Mouse (Mus musculus) intestine, postnatal 0 days (tissue): ENCODE measurements around the gene Krtap4-2. TPM values are rescaled to one million over a fixed set of nuclear protein-coding genes. Genes with fewer than 3 reads are reported as not detected.

Experiments used
- ATAC-seq: fragments of 200-750 bp; cut with Nextera tagmentation; 2 replicates; pipeline ENCODE4 v1.8.0; 2017; ENCODE audit warnings: mild to moderate bottlenecking, moderate TSS enrichment, moderate library complexity
- H3K27ac ChIP-seq: fragments of 300-500 bp; sonication (generic); 2 replicates; pipeline ENCODE4 v1.5.1; 2014; ENCODE audit warnings: mild to moderate bottlenecking, low read depth, low read length, moderate library complexity
- H3K27me3 ChIP-seq: fragments of 300-500 bp; sonication (generic); replicated peaks from 2 replicates; pipeline ENCODE4 v1.6.1; 2014; ENCODE audit warnings: low read length, mixed read lengths; ENCODE audit not compliant: control insufficient read depth, insufficient read depth
- H3K36me3 ChIP-seq: fragments of 300-500 bp; sonication (generic); 2 replicates; pipeline ENCODE4 v1.6.1; 2014; ENCODE audit warnings: mild to moderate bottlenecking, moderate library complexity; ENCODE audit not compliant: control insufficient read depth, insufficient read depth
- H3K4me1 ChIP-seq: fragments of 300-500 bp; sonication (generic); replicated peaks from 2 replicates; pipeline ENCODE4 v1.6.1; 2014; ENCODE audit warnings: antibody characterized with exemption, low read length, mixed read lengths; ENCODE audit not compliant: control insufficient read depth, insufficient read depth
- H3K4me2 ChIP-seq: fragments of 300-500 bp; sonication (generic); replicated peaks from 2 replicates; pipeline ENCODE4 v1.6.1; 2014; ENCODE audit warnings: low read depth, mild to moderate bottlenecking, moderate library complexity
- H3K4me3 ChIP-seq: fragments of 300-500 bp; sonication (generic); 2 replicates; pipeline ENCODE4 v1.5.1; 2014; ENCODE audit warnings: low read depth, low read length
- H3K9ac ChIP-seq: fragments of 300-500 bp; sonication (generic); 2 replicates; pipeline ENCODE4 v1.6.1; 2014; ENCODE audit warnings: mild to moderate bottlenecking, low read depth, low read length
- H3K9me3 ChIP-seq: fragments of 300-500 bp; sonication (generic); 2 replicates; pipeline ENCODE4 v1.6.1; 2016; ENCODE audit warnings: mixed run types; ENCODE audit not compliant: control insufficient read depth
- CTCF ChIP-seq: sonication (generic); IDR thresholded peaks from 2 replicates; pipeline ENCODE4 v1.5.1; 2016; ENCODE audit warnings: low read depth, mild to moderate bottlenecking, control low read depth, antibody characterized with exemption, moderate library complexity
- WGBS: fragments of 180-500 bp; shearing (Covaris S2); extraction: QIAGEN DNeasy Blood & Tissue Kit; methylation state at CpG from one replicate; pipeline ENCODE4 v1.1.7; 2014; 5-methylcytosine and 5-hydroxymethylcytosine counted together
- polyA plus RNA-seq: library from polyadenylated mRNA; unstranded; fragments of >200 nt; fragmentation: Nextera tagmentation; extraction: Ambion mirVana; gene quantifications from 2 replicates; pipeline ENCODE4 v1.2.1, GENCODE M21; 2015

Krtap4-2 gene
- polyA plus RNA-seq, 1 experiment from 2014 or later, result not detected

DNA sequence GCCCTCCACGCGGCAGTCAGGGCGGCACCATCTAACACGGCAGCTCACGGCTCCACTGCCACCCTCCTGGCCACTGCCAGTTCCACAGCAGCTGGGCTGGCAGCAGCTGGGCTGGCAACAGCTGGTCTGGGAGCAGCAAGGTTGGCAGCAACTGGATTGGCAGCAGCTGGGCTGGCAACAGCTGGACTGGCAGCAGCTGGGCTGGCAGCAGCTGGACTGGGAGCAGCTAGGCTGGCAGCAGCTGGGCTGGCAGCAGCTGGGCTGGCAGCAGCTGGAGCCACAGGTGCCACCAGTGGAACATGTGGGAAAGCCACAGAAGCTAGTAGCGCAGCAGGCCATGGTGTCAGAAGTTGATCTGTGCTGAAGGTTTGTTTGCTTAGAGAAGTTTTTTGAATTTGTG is 43.9 kb downstream of the Krtap4-2 start, which contains the start of gene Krtap1-3:
Krtap1-3 (minus strand) TSS at position 359 of the 400 bp plus-strand sequence.
- no peaks in the 10 kb centered on the region for H3K27me3 ChIP-seq
- no peak within 1 kb of the TSS for H3K4me3 ChIP-seq
- no peak for TF ChIP-seq CTCF
- H3K9ac ChIP-seq, result no peak within 1 kb of the TSS
- ATAC-seq, result no peak
- no peaks in the 10 kb centered on the region for H3K36me3 ChIP-seq
- H3K27ac ChIP-seq, result no peak within 1 kb of the TSS
- H3K4me2 ChIP-seq, result no peak within 1 kb of the TSS
- 79% methylated on average over 3 of the region's 6 CpGs for WGBS
- H3K9me3 ChIP-seq, result no peaks in the 10 kb centered on the region
- H3K4me1 ChIP-seq, result no peaks in the 10 kb centered on the region

DNA sequence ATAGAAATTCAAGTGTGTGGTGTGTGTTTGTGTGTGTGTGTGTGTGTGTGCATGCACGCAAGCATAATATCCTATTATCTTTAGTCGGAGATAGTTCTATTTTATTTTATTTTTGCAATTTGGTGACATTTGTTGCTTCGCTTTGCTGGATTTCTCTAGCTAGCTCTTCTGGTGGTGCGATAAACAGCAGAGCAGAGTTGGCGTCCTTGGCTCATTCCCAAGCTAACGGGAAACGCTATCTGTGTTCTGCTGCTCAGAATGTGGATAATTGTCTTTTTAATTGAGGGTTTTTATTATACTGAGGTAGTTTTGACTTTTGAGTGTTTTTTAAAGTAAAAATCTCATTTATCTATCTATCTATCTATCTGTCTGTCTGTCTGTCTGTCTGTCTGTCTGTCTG is 49.8 kb downstream of the Krtap4-2 start:
- H3K4me1 ChIP-seq, result no peaks in the 10 kb centered on the region
- no peaks in the 10 kb centered on the region for H3K27me3 ChIP-seq
- 77% methylated on average over 7 of the region's 7 CpGs for WGBS

More for the DNA sequence above, 49.8 kb downstream of the Krtap4-2 start:
- no peak for ATAC-seq
- no peak for TF ChIP-seq CTCF
- Histone ChIP-seq H3K4me2 (no peak overlapping the region), H3K9ac (no peak overlapping the region), H3K9me3 (no peaks in the 10 kb centered on the region), H3K27ac (no peak overlapping the region), H3K36me3 (no peaks in the 10 kb centered on the region), H3K4me3 (no peak overlapping the region)

Other genes starting within 250 kb of the Krtap4-2 start
- 13.6 and 14.5 TPM in 2 replicates for gene Krt10, start 245.7 kb downstream of the Krtap4-2 start, polyA plus RNA-seq
- 0.07 and 0.10 TPM in 2 replicates for gene Krt12, start 212.8 kb downstream of the Krtap4-2 start, polyA plus RNA-seq
- gene Krt20, start 196.9 kb downstream of the Krtap4-2 start, polyA plus RNA-seq, result 166 and 189 TPM in 2 replicates
- gene Krt23, start 141.9 kb downstream of the Krtap4-2 start, polyA plus RNA-seq, result 8.0 and 9.9 TPM in 2 replicates
- gene Krt39, start 113.7 kb downstream of the Krtap4-2 start, polyA plus RNA-seq, result not detected in 2 replicates
- not detected in 2 replicates for gene Krt40, start 91.9 kb downstream of the Krtap4-2 start, polyA plus RNA-seq
- not detected in 2 replicates for gene Krtap3-3, start 84.2 kb downstream of the Krtap4-2 start, polyA plus RNA-seq
- not detected in 2 replicates for gene Krtap3-2, start 78.2 kb downstream of the Krtap4-2 start, polyA plus RNA-seq
- not detected in 2 replicates for gene Gm11939, start 75.6 kb downstream of the Krtap4-2 start, polyA plus RNA-seq
- 3.4 and 4.2 TPM in 2 replicates for gene Krtap3-1, start 68.5 kb downstream of the Krtap4-2 start, polyA plus RNA-seq
- not detected in 2 replicates for gene Krtap1-5, start 54.1 kb downstream of the Krtap4-2 start, polyA plus RNA-seq
- not detected in 2 replicates for gene Krtap1-4, start 51.4 kb downstream of the Krtap4-2 start, polyA plus RNA-seq
- not detected in 2 replicates for gene Krtap1-3, start 43.7 kb downstream of the Krtap4-2 start, polyA plus RNA-seq
- not detected in 2 replicates for gene Krtap9-3, start 37.0 kb downstream of the Krtap4-2 start, polyA plus RNA-seq
- not detected in 2 replicates for gene Gm11938, start 31.8 kb downstream of the Krtap4-2 start, polyA plus RNA-seq
- gene Gm11937, start 24.9 kb downstream of the Krtap4-2 start, polyA plus RNA-seq, result not detected in 2 replicates
- gene Krtap2-4, start 20.2 kb downstream of the Krtap4-2 start, polyA plus RNA-seq, result not detected in 2 replicates
- gene Gm11562, start 14.6 kb downstream of the Krtap4-2 start, polyA plus RNA-seq, result not detected in 2 replicates
- not detected in 2 replicates for gene Krtap4-1, start 6.8 kb downstream of the Krtap4-2 start, polyA plus RNA-seq
- gene Krtap4-7, start 9.0 kb upstream of the Krtap4-2 start, polyA plus RNA-seq, result not detected in 2 replicates
- gene Gm11555, start 15.2 kb upstream of the Krtap4-2 start, polyA plus RNA-seq, result not detected in 2 replicates
- gene Gm11563, start 23.9 kb upstream of the Krtap4-2 start, polyA plus RNA-seq, result not detected in 2 replicates
- not detected in 2 replicates for gene Krtap4-6, start 30.9 kb upstream of the Krtap4-2 start, polyA plus RNA-seq
- not detected in 2 replicates for gene Gm14190, start 55.7 kb upstream of the Krtap4-2 start, polyA plus RNA-seq
- not detected in 2 replicates for gene Gm14180, start 99.2 kb upstream of the Krtap4-2 start, polyA plus RNA-seq
- gene Gm11595, start 137.8 kb upstream of the Krtap4-2 start, polyA plus RNA-seq, result not detected in 2 replicates
- gene Krtap4-8, start 145.6 kb upstream of the Krtap4-2 start, polyA plus RNA-seq, result not detected in 2 replicates
- not detected in 2 replicates for gene Krtap4-9, start 150.1 kb upstream of the Krtap4-2 start, polyA plus RNA-seq
- not detected in 2 replicates for gene Gm11596, start 158.4 kb upstream of the Krtap4-2 start, polyA plus RNA-seq
- gene Gm11569, start 163.8 kb upstream of the Krtap4-2 start, polyA plus RNA-seq, result not detected in 2 replicates
- not detected in 2 replicates for gene Gm11554, start 169.4 kb upstream of the Krtap4-2 start, polyA plus RNA-seq
- not detected in 2 replicates for gene Krtap4-13, start 174.8 kb upstream of the Krtap4-2 start, polyA plus RNA-seq
- not detected in 2 replicates for gene Gm11564, start 180.6 kb upstream of the Krtap4-2 start, polyA plus RNA-seq
- gene 2300003K06Rik, start 203.0 kb upstream of the Krtap4-2 start, polyA plus RNA-seq, result not detected in 2 replicates
- gene Krtap4-16, start 216.5 kb upstream of the Krtap4-2 start, polyA plus RNA-seq, result 0.16 TPM in 1 of 2 replicates, not detected in the other
- gene Gm11568, start 222.8 kb upstream of the Krtap4-2 start, polyA plus RNA-seq, result not detected in 2 replicates
- gene Gm11559, start 229.4 kb upstream of the Krtap4-2 start, polyA plus RNA-seq, result not detected in 2 replicates
- gene Krtap9-1, start 238.3 kb upstream of the Krtap4-2 start, polyA plus RNA-seq, result not detected in 2 replicates
- gene Gm11567, start 244.1 kb upstream of the Krtap4-2 start, polyA plus RNA-seq, result not detected in 2 replicates